Comparison of ENCODE assay signal across 10 mouse cellular contexts in the genomic region with DNA sequence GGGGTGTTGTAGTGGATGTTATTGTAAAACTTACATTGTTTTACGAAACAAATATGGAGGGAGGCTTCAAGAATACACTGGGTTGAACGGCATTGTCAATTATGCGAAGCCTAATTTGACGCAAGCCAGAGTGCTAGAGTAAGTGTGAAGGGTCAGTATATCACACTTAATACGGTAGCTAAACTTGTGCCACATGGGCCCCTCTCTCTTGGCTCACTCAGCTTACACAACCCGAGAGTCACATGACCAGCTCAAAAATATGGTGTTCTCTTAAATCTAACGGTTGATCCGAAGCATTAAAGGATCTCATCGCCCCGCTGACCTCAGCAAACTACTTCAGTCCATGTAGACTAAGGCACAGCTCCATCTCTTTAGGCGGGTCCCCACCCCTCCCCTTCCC. TPM values are rescaled to one million over a fixed set of nuclear protein-coding genes. Genes with fewer than 3 reads are reported as not detected.
DNase-seq lines count a peak whose midpoint lies in the region; ATAC-seq and TF ChIP-seq lines count a peak whose summit lies in the region.
"Had no signal": no experiment of that assay in that cellular context is flagged by ENCODE, and none has a peak within 500 bp of the region (broad histone marks: within the 10 kb centered on the region; RNA-seq: fewer than 3 reads in every experiment).

No protein-coding gene starts in this region.

- TF ChIP-seq POLR2A in cerebellum, adult 2 months (IDR thresholded peaks at IDR 0.05; ENCODE audit: borderline replicate concordance, insufficient read depth, low read length), result no peak

- no peaks in the 10 kb centered on the region for H3K36me3 ChIP-seq in neural tube, embryonic 11.5 days (ENCODE audit: control insufficient read depth, insufficient read depth, low read length)
- no peaks in the 10 kb centered on the region for H3K36me3 ChIP-seq in liver, embryonic 15.5 days (replicated peaks)

- H3K4me3 ChIP-seq in neural tube, embryonic 11.5 days (ENCODE audit: low read depth, low read length), result no peak overlapping the region
- H3K4me3 ChIP-seq in liver, embryonic 15.5 days (replicated peaks), result no peak overlapping the region
- no peak overlapping the region for H3K4me3 ChIP-seq in cerebellum, adult 2 months (replicated peaks; ENCODE audit: insufficient read depth, low read depth, low read length)

- ATAC-seq in neural tube, embryonic 11.5 days (ENCODE audit: insufficient read depth, low FRiP score, low TSS enrichment), result no peak
- ATAC-seq in granulocyte monocyte progenitor cell, adult 5-6 weeks (replicated peaks; ENCODE audit: poor library complexity, severe bottlenecking), result peak; percentile 61; the same call in 1 of the 2 replicates
- no peak for ATAC-seq in liver, embryonic 15.5 days (ENCODE audit: insufficient read depth)
- ATAC-seq in inflammation-experienced regulatory T-cells, adult 6 months, result no peak
- no peak for ATAC-seq in megakaryocyte, adult 5-6 weeks (ENCODE audit: poor library complexity, severe bottlenecking)

- no peaks in the 10 kb centered on the region; the same call in 1 of the 2 replicates for H3K4me1 ChIP-seq in neural tube, embryonic 11.5 days (ENCODE audit: control insufficient read depth, insufficient read depth, low read length)
- peaks cover 11% of the 10 kb centered on the region; the same call in 1 of the 2 replicates for H3K4me1 ChIP-seq in liver, embryonic 15.5 days (replicated peaks)
- H3K4me1 ChIP-seq in cerebellum, adult 2 months (ENCODE audit: control insufficient read depth, insufficient read depth, low read length), result peaks cover 2% of the 10 kb centered on the region; the same call in 1 of the 2 replicates

- H3K9ac ChIP-seq in neural tube, embryonic 11.5 days (ENCODE audit: low read length), result no peak overlapping the region
- no peak overlapping the region for H3K9ac ChIP-seq in liver, embryonic 15.5 days

- WGBS in neural tube, embryonic 11.5 days, result 37% methylated on average over 11 of the region's 11 CpGs
- 41% methylated on average over 11 of the region's 11 CpGs for WGBS in liver, embryonic 15.5 days (ENCODE audit: insufficient replicate concordance)
- WGBS in cerebellum, adult 2 months, result 35% methylated on average over 11 of the region's 11 CpGs

- TF ChIP-seq CTCF in cerebellum, adult 2 months (IDR thresholded peaks at IDR 0.05; ENCODE audit: borderline replicate concordance, insufficient read depth, low read depth, low read length), result no peak

- H3K4me2 ChIP-seq in neural tube, embryonic 11.5 days (ENCODE audit: low read depth), result peak overlapping the region; percentile 45
- H3K4me2 ChIP-seq in liver, embryonic 15.5 days, result peak overlapping the region; percentile 61

- no peaks in the 10 kb centered on the region for H3K27me3 ChIP-seq in neural tube, embryonic 11.5 days (ENCODE audit: control insufficient read depth, insufficient read depth, low read length)
- peaks cover 8% of the 10 kb centered on the region; the same call in 1 of the 2 replicates for H3K27me3 ChIP-seq in liver, embryonic 15.5 days
- H3K27me3 ChIP-seq in cerebellum, adult 2 months (ENCODE audit: control insufficient read depth, insufficient read depth, low read length), result no peaks in the 10 kb centered on the region

- no peak overlapping the region for H3K27ac ChIP-seq in neural tube, embryonic 11.5 days (ENCODE audit: low read depth, low read length)
- no peak overlapping the region for H3K27ac ChIP-seq in liver, embryonic 15.5 days (replicated peaks)
- H3K27ac ChIP-seq in cerebellum, adult 2 months (ENCODE audit: insufficient read depth, low read length), result no peak overlapping the region

- no peaks in the 10 kb centered on the region for H3K9me3 ChIP-seq in neural tube, embryonic 11.5 days (ENCODE audit: control insufficient read depth, low read length)
- no peaks in the 10 kb centered on the region for H3K9me3 ChIP-seq in liver, embryonic 15.5 days (replicated peaks)

- peak; percentile 14 for DNase-seq in neural tube, embryonic 11.5 days (ENCODE audit: low spot score)
- no peak for DNase-seq in neural tube, embryonic 10.5 days (ENCODE audit: extremely low spot score, low spot score)
- DNase-seq in cerebellum, adult 2 months, result no peak
- DNase-seq: cerebellum, postnatal 25 days; kidney, postnatal 36 days; thymus, adult 18-20 months had no signal

RNA-seq across cellular contexts. Expression of gene Ropn1, which starts 8.7 kb away (rescaled TPM):
- polyA plus RNA-seq in neural tube, embryonic 11.5 days (2014; fragmentation: Nextera tagmentation; extraction: Ambion mirVana), result not detected in 2 replicates
- not detected in 2 replicates for total RNA-seq in granulocyte monocyte progenitor cell, adult 5-6 weeks (2014; fragmentation: Nextera tagmentation)
- not detected in 2 replicates for total RNA-seq in granulocyte monocyte progenitor cell, adult 5-6 weeks (2017)
- not detected in 2 replicates for polyA plus RNA-seq in liver, embryonic 15.5 days (2015; fragmentation: Nextera tagmentation; extraction: Ambion mirVana)
- not detected for polyA plus RNA-seq in inflammation-experienced regulatory T-cells, adult 6 months (2017; shearing (Covaris generic))
- total RNA-seq in megakaryocyte, adult 5-6 weeks (2015), result not detected in 2 replicates
- total RNA-seq in megakaryocyte, adult 5-6 weeks (2017), result not detected in 2 replicates
- 0.33 TPM in 1 of 2 replicates, not detected in the other for polyA plus RNA-seq in cerebellum, adult 2 months (2012; rRNA removed)

RNA-seq across cellular contexts. Expression of gene Ccdc14, which starts 32.0 kb away (rescaled TPM):
- polyA plus RNA-seq in neural tube, embryonic 11.5 days (2014; fragmentation: Nextera tagmentation; extraction: Ambion mirVana), result 10.3 and 11.8 TPM in 2 replicates
- total RNA-seq in granulocyte monocyte progenitor cell, adult 5-6 weeks (2014; fragmentation: Nextera tagmentation), result 9.5 and 11.5 TPM in 2 replicates
- 10.1 and 11.3 TPM in 2 replicates for total RNA-seq in granulocyte monocyte progenitor cell, adult 5-6 weeks (2017)
- polyA plus RNA-seq in liver, embryonic 15.5 days (2015; fragmentation: Nextera tagmentation; extraction: Ambion mirVana), result 1.9 TPM in 2 replicates
- 1 to 10 TPM; 3.4 to 4.9 (median 4.4) TPM for polyA plus RNA-seq in inflammation-experienced regulatory T-cells, adult 6 months (2017; shearing (Covaris generic))
- 4.8 and 5.1 TPM in 2 replicates for total RNA-seq in megakaryocyte, adult 5-6 weeks (2015)
- total RNA-seq in megakaryocyte, adult 5-6 weeks (2017), result 6.5 and 7.7 TPM in 2 replicates
- polyA plus RNA-seq in cerebellum, adult 2 months (2012; rRNA removed), result 2.6 and 3.1 TPM in 2 replicates
